Mouse (Mus musculus): Measurements from ENCODE around the gene Ncs1. TPM values are rescaled to one million over a fixed set of nuclear protein-coding genes. Genes with fewer than 3 reads are reported as not detected.

The Ncs1 gene
- polyA plus RNA-seq, 1 experiment from 2014 or later: 151 TPM

DNA sequence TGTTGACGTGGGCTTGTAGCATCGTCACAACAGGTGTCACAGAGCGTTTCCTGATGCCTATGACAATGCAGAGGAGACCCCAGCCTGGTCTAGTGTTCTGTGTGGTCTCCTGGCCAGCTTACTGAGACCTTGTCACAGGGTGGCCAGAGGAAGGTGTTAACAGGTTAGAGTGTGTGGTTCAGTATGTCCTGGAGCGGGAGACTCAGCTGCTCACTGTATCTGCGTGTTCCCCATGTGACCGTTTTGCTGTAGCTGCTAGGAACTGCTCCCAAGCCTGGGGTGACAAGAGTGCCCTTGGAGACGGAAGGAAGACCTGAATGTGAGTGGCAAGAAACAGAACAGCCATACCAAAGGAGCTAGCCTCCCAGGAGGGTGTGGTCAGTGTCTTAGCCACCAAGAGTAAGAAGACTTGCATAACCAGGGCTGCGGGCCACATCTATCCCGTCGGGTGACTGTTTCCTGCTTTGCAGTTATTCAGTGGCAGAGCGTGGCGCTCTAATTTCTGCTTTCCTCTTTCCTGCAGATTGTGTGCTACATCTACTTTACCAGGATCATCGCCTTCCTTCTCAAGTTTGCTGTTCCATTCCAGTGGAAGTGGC, 37.0 kb upstream of the Ncs1 start:
- Histone ChIP-seq H3K36me3 (ENCODE audit: control insufficient read depth, insufficient read depth, low read length) (peaks cover 7% of the 10 kb centered on the region), H3K4me2 (ENCODE audit: low read length) (no peak overlapping the region), H3K27me3 (replicated peaks; ENCODE audit: control insufficient read depth, insufficient read depth, low read length) (no peaks in the 10 kb centered on the region), H3K9ac (ENCODE audit: low read depth, low read length) (no peak overlapping the region), H3K9me3 (ENCODE audit: control insufficient read depth, low read length) (no peaks in the 10 kb centered on the region), H3K4me1 (ENCODE audit: control insufficient read depth, insufficient read depth, low read depth, low read length) (peaks cover 10% of the 10 kb centered on the region), H3K4me3 (ENCODE audit: low read length) (no peak overlapping the region), H3K27ac (ENCODE audit: low read depth, low read length) (no peak overlapping the region)
- 90% methylated on average over 13 of the region's 13 CpGs for WGBS
- no peak for ATAC-seq

DNA sequence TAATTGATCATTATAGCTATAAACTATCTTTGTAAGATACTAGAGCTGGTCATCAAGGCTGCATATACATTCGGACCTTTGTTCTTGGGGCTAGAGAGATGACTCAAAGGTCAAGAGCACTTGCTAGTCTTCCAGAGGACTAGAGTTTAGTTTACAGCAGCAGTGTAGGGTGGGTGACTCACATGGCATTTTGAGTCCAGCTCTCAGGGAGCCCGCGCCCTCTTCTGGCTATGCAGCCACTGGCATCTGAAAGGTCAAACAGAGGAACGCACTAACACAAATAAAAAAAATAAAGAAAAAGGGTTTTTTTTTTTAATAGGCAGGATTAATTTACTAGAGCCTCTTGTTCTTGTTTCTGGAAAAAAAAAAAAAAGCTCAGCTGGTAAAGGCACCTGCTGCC, 36.1 kb upstream of the Ncs1 start:
- Histone ChIP-seq H3K27me3 (replicated peaks; ENCODE audit: control insufficient read depth, insufficient read depth, low read length) (no peaks in the 10 kb centered on the region), H3K9ac (ENCODE audit: low read depth, low read length) (no peak overlapping the region), H3K4me2 (ENCODE audit: low read length) (no peak overlapping the region), H3K36me3 (ENCODE audit: control insufficient read depth, insufficient read depth, low read length) (peaks cover 7% of the 10 kb centered on the region), H3K4me1 (ENCODE audit: control insufficient read depth, insufficient read depth, low read depth, low read length) (peaks cover 10% of the 10 kb centered on the region), H3K4me3 (ENCODE audit: low read length) (no peak overlapping the region), H3K9me3 (ENCODE audit: control insufficient read depth, low read length) (no peaks in the 10 kb centered on the region), H3K27ac (ENCODE audit: low read depth, low read length) (no peak overlapping the region)
- no peak for ATAC-seq
- 90% methylated on average over 4 of the region's 4 CpGs for WGBS

DNA sequence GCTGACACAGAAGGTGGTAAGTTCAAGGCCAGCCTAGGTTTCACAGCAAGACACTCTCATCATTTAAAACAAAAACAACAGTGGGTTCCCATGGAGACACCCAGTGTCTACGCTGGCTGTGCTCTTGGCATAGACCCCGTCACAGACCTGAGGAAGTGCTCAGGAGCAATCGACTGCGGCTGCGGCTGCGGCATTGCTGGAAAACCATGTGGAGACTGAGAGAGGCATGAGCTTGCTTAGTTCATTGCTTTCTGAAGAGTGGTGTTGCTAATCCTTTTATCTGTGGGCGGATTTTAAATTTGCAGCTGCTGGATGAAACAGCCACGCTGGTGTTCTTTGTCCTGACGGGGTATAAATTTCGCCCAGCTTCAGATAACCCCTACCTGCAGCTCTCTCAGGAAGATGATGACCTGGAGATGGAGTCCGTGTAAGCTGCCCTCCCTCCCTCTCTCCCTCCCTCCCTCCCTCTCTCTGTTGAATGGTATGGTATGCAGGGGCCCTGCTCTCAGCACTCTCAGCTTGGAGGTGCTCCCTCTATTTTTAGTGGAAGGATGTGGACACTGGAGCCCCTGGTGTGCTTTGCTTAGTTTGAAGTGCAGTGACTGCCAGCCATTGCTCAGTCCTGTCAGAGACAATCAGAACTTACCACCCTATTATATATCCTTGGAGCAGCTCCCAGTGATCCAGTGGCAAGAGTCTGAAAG, 35.3 kb upstream of the Ncs1 start:
- Histone ChIP-seq H3K4me2 (ENCODE audit: low read length) (no peak overlapping the region), H3K9ac (ENCODE audit: low read depth, low read length) (no peak overlapping the region), H3K4me1 (ENCODE audit: control insufficient read depth, insufficient read depth, low read depth, low read length) (peaks cover 10% of the 10 kb centered on the region), H3K36me3 (ENCODE audit: control insufficient read depth, insufficient read depth, low read length) (peaks cover 13% of the 10 kb centered on the region), H3K27me3 (replicated peaks; ENCODE audit: control insufficient read depth, insufficient read depth, low read length) (no peaks in the 10 kb centered on the region), H3K27ac (ENCODE audit: low read depth, low read length) (no peak overlapping the region), H3K9me3 (ENCODE audit: control insufficient read depth, low read length) (no peaks in the 10 kb centered on the region), H3K4me3 (ENCODE audit: low read length) (no peak overlapping the region)
- WGBS: 60% methylated on average over 11 of the region's 11 CpGs
- ATAC-seq: no peak

DNA sequence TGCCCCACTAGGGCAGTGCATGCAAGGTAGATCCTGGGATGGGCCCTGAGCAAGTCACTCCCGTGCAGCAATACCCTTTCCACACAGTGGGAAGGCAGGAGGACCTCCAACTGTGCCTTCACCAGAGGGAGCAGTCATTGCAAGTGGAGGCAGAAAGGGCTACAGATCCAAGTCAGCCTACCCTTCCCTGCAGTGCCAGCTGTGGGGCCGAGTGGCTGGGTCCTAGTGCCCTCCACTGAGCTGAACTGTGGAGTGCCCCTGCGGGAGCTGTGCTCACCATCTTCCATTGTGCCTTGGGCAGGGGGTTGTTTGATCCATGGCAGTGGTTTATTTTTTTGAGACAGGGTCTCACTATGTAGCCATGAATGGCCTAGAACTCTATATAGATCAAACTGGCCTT, 34.4 kb upstream of the Ncs1 start:
- Histone ChIP-seq H3K4me2 (ENCODE audit: low read length) (no peak overlapping the region), H3K9ac (ENCODE audit: low read depth, low read length) (no peak overlapping the region), H3K9me3 (ENCODE audit: control insufficient read depth, low read length) (no peaks in the 10 kb centered on the region), H3K36me3 (ENCODE audit: control insufficient read depth, insufficient read depth, low read length) (peaks cover 14% of the 10 kb centered on the region), H3K27me3 (replicated peaks; ENCODE audit: control insufficient read depth, insufficient read depth, low read length) (no peaks in the 10 kb centered on the region), H3K4me3 (ENCODE audit: low read length) (no peak overlapping the region), H3K4me1 (ENCODE audit: control insufficient read depth, insufficient read depth, low read depth, low read length) (peaks cover 7% of the 10 kb centered on the region), H3K27ac (ENCODE audit: low read depth, low read length) (no peak overlapping the region)
- 40% methylated on average over 3 of the region's 3 CpGs for WGBS
- no peak for ATAC-seq

DNA sequence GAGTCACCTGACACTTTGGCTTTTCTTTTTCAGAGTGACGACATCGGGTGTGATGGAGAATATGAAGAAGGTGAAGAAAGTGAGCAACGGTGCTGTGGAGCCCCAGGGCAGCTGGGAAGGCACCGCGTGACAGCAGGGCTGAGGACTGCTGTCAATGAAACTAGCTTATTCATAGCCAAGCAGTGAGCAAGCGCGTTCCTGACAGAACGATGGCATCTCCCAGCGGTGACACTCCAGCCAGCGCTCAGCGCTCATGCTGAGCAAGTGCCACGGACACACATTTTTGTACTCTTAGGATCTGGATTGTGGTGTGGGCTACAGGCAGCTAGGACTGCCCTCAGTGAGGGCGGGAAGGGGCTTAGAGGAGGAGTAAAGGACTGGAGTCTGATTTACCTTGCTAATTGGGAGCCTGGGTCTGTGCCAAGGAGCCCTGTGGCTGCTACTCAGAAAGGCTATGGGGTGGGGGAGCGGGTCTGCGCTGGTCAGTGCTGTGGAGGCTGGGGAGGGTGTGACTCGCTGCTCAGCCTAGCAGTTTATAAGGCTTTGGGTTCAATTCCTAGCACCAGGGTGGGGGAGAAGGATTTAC, 31.3 kb upstream of the Ncs1 start:
- Histone ChIP-seq H3K27me3 (replicated peaks; ENCODE audit: control insufficient read depth, insufficient read depth, low read length) (no peaks in the 10 kb centered on the region), H3K27ac (ENCODE audit: low read depth, low read length) (no peak overlapping the region), H3K36me3 (ENCODE audit: control insufficient read depth, insufficient read depth, low read length) (peaks cover 11% of the 10 kb centered on the region), H3K9me3 (ENCODE audit: control insufficient read depth, low read length) (no peaks in the 10 kb centered on the region), H3K4me1 (ENCODE audit: control insufficient read depth, insufficient read depth, low read depth, low read length) (no peaks in the 10 kb centered on the region), H3K4me3 (ENCODE audit: low read length) (no peak overlapping the region), H3K4me2 (ENCODE audit: low read length) (no peak overlapping the region), H3K9ac (ENCODE audit: low read depth, low read length) (no peak overlapping the region)
- WGBS: 51% methylated on average over 16 of the region's 16 CpGs
- ATAC-seq: peak; percentile 34; the same call in 1 of the 2 replicates

DNA sequence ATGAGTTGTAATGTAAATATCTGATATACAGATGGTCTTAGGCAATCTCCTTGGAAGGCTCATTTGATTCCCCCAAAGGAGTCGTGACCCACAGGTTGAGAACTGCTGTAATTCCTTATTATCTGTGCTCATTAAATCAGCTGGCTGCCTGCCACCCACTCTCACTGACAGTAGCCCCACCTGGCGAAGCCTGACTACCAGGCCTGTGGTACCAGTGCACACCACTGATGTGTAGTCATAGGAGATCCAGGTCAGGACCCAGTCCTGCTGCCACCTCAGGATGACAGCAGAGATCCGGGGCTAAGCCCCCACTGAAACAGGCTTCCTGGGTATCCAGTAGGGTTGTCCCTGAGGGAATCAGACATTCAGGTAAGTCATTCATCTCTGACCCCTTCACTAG, 27.0 kb upstream of the Ncs1 start:
- no peaks in the 10 kb centered on the region for H3K4me1 ChIP-seq (ENCODE audit: control insufficient read depth, insufficient read depth, low read depth, low read length)
- WGBS: 75% methylated on average over 3 of the region's 3 CpGs
- H3K9ac ChIP-seq (ENCODE audit: low read depth, low read length): no peak overlapping the region
- H3K4me2 ChIP-seq (ENCODE audit: low read length): no peak overlapping the region
- no peak overlapping the region for H3K27ac ChIP-seq (ENCODE audit: low read depth, low read length)
- H3K36me3 ChIP-seq (ENCODE audit: control insufficient read depth, insufficient read depth, low read length): peaks cover 8% of the 10 kb centered on the region
- ATAC-seq: no peak
- no peak overlapping the region for H3K4me3 ChIP-seq (ENCODE audit: low read length)
- no peaks in the 10 kb centered on the region for H3K27me3 ChIP-seq (replicated peaks; ENCODE audit: control insufficient read depth, insufficient read depth, low read length)
- H3K9me3 ChIP-seq (ENCODE audit: control insufficient read depth, low read length): no peaks in the 10 kb centered on the region

DNA sequence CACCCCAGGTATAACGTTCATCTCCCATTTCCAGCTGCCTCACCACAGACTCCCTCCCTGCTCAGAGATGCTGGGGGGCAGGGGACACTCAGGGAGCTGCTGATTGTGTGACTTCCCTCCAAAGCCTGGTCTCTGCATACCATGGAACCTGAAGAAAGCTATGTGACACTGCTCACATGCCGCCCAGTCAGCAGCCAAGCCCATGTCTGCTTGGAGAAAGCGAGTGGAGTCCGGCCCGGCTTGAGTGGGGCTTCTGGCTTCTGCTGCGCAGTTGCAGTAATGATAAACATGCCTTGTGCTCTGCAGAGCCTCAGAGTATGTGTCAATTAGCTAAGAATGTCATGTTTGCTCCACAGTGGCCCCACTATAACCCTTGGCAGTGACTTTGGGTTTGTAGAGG, 26.2 kb upstream of the Ncs1 start:
- no peak for ATAC-seq
- H3K4me2 ChIP-seq (ENCODE audit: low read length): no peak overlapping the region
- H3K9me3 ChIP-seq (ENCODE audit: control insufficient read depth, low read length): no peaks in the 10 kb centered on the region
- no peaks in the 10 kb centered on the region for H3K4me1 ChIP-seq (ENCODE audit: control insufficient read depth, insufficient read depth, low read depth, low read length)
- H3K27me3 ChIP-seq (replicated peaks; ENCODE audit: control insufficient read depth, insufficient read depth, low read length): no peaks in the 10 kb centered on the region
- H3K36me3 ChIP-seq (ENCODE audit: control insufficient read depth, insufficient read depth, low read length): peaks cover 8% of the 10 kb centered on the region
- WGBS: 85% methylated on average over 6 of the region's 6 CpGs
- H3K4me3 ChIP-seq (ENCODE audit: low read length): no peak overlapping the region
- no peak overlapping the region for H3K9ac ChIP-seq (ENCODE audit: low read depth, low read length)
- no peak overlapping the region for H3K27ac ChIP-seq (ENCODE audit: low read depth, low read length)

DNA sequence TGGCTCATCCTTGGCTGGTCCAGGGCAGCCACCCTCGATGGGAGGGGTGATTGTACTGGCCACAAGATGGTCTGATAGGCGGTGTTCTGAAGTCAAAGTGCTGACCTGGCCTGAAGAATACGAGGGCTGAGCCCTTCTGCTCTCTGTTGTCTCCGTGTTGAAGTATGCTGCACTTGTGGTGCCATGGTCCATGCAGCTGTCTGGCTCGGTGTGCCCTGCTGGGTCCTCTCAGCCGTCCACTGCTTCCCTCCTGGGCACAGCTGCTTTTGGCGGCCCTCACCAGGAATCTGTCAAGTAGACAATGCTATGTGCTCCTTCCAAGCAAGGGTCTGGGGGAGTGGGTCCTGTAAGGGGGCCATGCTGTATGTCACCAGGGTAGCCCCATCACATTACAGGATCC, 24.8 kb upstream of the Ncs1 start:
- Histone ChIP-seq H3K27ac (ENCODE audit: low read depth, low read length) (no peak overlapping the region), H3K27me3 (replicated peaks; ENCODE audit: control insufficient read depth, insufficient read depth, low read length) (no peaks in the 10 kb centered on the region), H3K4me2 (ENCODE audit: low read length) (no peak overlapping the region), H3K4me3 (ENCODE audit: low read length) (no peak overlapping the region), H3K36me3 (ENCODE audit: control insufficient read depth, insufficient read depth, low read length) (no peaks in the 10 kb centered on the region), H3K9me3 (ENCODE audit: control insufficient read depth, low read length) (no peaks in the 10 kb centered on the region), H3K4me1 (ENCODE audit: control insufficient read depth, insufficient read depth, low read depth, low read length) (no peaks in the 10 kb centered on the region), H3K9ac (ENCODE audit: low read depth, low read length) (no peak overlapping the region)
- no peak for ATAC-seq
- WGBS: 59% methylated on average over 7 of the region's 7 CpGs

DNA sequence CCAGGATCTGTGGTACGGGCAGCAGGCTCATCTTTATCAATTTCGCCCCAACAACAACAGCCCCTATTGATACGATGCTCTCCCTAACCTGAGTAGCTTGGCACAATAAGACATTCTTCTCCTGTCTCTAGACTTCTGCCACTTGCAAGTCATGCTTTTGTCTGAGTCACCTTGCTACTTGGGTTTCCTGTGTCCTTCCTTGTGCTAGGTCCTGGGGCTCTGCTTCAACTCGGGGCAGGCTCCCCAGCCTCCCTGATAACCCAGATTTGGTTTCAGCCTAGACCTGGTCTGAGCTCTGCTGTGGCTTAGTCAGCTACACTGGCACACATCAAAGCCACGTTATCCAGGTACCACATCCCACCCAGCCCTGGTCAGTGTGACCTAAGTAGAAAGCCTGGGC, 24.0 kb upstream of the Ncs1 start:
- no peaks in the 10 kb centered on the region for H3K36me3 ChIP-seq (ENCODE audit: control insufficient read depth, insufficient read depth, low read length)
- no peaks in the 10 kb centered on the region for H3K4me1 ChIP-seq (ENCODE audit: control insufficient read depth, insufficient read depth, low read depth, low read length)
- no peak overlapping the region for H3K9ac ChIP-seq (ENCODE audit: low read depth, low read length)
- ATAC-seq: no peak
- H3K4me3 ChIP-seq (ENCODE audit: low read length): no peak overlapping the region
- no peaks in the 10 kb centered on the region for H3K9me3 ChIP-seq (ENCODE audit: control insufficient read depth, low read length)
- H3K27ac ChIP-seq (ENCODE audit: low read depth, low read length): no peak overlapping the region
- no peaks in the 10 kb centered on the region for H3K27me3 ChIP-seq (replicated peaks; ENCODE audit: control insufficient read depth, insufficient read depth, low read length)
- 89% methylated on average over 5 of the region's 5 CpGs for WGBS
- H3K4me2 ChIP-seq (ENCODE audit: low read length): no peak overlapping the region
